Comparison of ENCODE assay signal across 16 mouse cellular contexts in genomic region chr11:118645158-118645557, GRCm38 (mm10).
"Had no signal": no experiment of that assay in that cellular context is flagged by ENCODE, and none has a peak within 500 bp of the region (broad histone marks: within the 10 kb centered on the region; RNA-seq: fewer than 3 reads in every experiment).

No protein-coding gene starts in this region.

- ATAC-seq: forebrain, embryonic 13.5 days; forebrain, embryonic 14.5 days; forebrain, embryonic 15.5 days; forebrain, embryonic 16.5 days; forebrain, postnatal 0 days had no signal

- DNase-seq: cerebellum, adult 9-11 months; cerebellum, postnatal 36 days; embryo, embryonic 11 days; forebrain, postnatal 0 days; gastrocnemius, adult 2 months; gastrocnemius, postnatal 10 days; gastrocnemius, postnatal 14 days; gastrocnemius, postnatal 25 days; gastrocnemius, postnatal 36 days; heart, adult 11 months; heart, adult 18-20 months; heart, adult 2 months had no signal
